13 mouse cellular contexts compared by ENCODE assay signal in genomic region chr7:136791162-136791561, GRCm38 (mm10).
"Had no signal": no experiment of that assay in that cellular context is flagged by ENCODE, and none has a peak within 500 bp of the region (broad histone marks: within the 10 kb centered on the region; RNA-seq: fewer than 3 reads in every experiment).

No protein-coding gene starts in this region.

- ATAC-seq: midbrain, embryonic 15.5 days had no signal

- H3K9ac ChIP-seq: liver, embryonic 15.5 days; lung, embryonic 14.5 days; midbrain, embryonic 15.5 days; neural tube, embryonic 13.5 days; stomach, embryonic 15.5 days had no signal

- H3K4me3 ChIP-seq: left cerebral cortex, adult 2 months; liver, embryonic 15.5 days; megakaryocyte, embryonic 14.5 days; midbrain, embryonic 15.5 days; neural tube, embryonic 13.5 days; stomach, embryonic 15.5 days had no signal

- H3K9me3 ChIP-seq: liver, embryonic 15.5 days; midbrain, embryonic 15.5 days; neural tube, embryonic 13.5 days; stomach, embryonic 15.5 days had no signal

- H3K36me3 ChIP-seq: liver, embryonic 15.5 days; midbrain, embryonic 15.5 days; neural tube, embryonic 13.5 days; stomach, embryonic 15.5 days had no signal

- DNase-seq: kidney, postnatal 25 days; lung, embryonic 14.5 days; lung, postnatal 14 days; thymus, postnatal 4 days had no signal

- H3K27me3 ChIP-seq: liver, embryonic 15.5 days; megakaryocyte, embryonic 14.5 days; midbrain, embryonic 15.5 days; neural tube, embryonic 13.5 days; stomach, embryonic 15.5 days had no signal

- H3K27ac ChIP-seq: left cerebral cortex, adult 2 months; liver, embryonic 15.5 days; macrophage; midbrain, embryonic 15.5 days; neural tube, embryonic 13.5 days; stomach, embryonic 15.5 days had no signal

- H3K4me2 ChIP-seq: liver, embryonic 11.5 days; liver, embryonic 15.5 days; lung, embryonic 14.5 days; midbrain, embryonic 11.5 days; midbrain, embryonic 15.5 days; neural tube, embryonic 13.5 days; stomach, embryonic 15.5 days had no signal

- H3K4me1 ChIP-seq: liver, embryonic 15.5 days; megakaryocyte, embryonic 14.5 days; midbrain, embryonic 15.5 days; stomach, embryonic 15.5 days had no signal
